Mouse (Mus musculus) E14TG2a.4 (cell line): ENCODE measurements around the gene Coro7.

Source experiments
- CTCF ChIP-seq: conservative IDR thresholded peaks from 2 replicates; pipeline ENCODE4 v1.5.1; 2014; ENCODE audit warnings: low read length
- NANOG ChIP-seq: IDR thresholded peaks from 2 replicates; pipeline ENCODE4 v1.6.1; 2014; ENCODE audit warnings: borderline replicate concordance, low read length, mixed read lengths
- POU5F1 ChIP-seq: IDR thresholded peaks from 2 replicates; pipeline ENCODE4 v1.6.1; 2014; ENCODE audit warnings: low read length, borderline replicate concordance

- TF ChIP-seq NANOG (no peak), CTCF (no peak), POU5F1 (no peak)
Measured at GRCm38 (mm10) chr16:4727963-4728362, 48.4 kb upstream of the Coro7 start.
